Mouse (Mus musculus): ENCODE measurements around the gene Thoc6.

The Thoc6 gene

GRCm38 (mm10) chr17:23627813-23628212 lies 45.9 kb downstream of the Thoc6 start:
- no peak for DNase-seq

- DNase-seq, result no peak
These were observed 53.3 kb downstream of the Thoc6 start for GRCm38 (mm10) chr17:23620351-23620750.

All from right cerebral cortex, postnatal 25 days (tissue).